Mouse (Mus musculus) forebrain, embryonic 11.5 days (tissue): Measurements from ENCODE around the gene Sfrp2. TPM values are rescaled to one million over a fixed set of nuclear protein-coding genes. Genes with fewer than 3 reads are reported as not detected.

Experiments
- ATAC-seq: fragments of 200-750 bp; cut with Nextera tagmentation; replicated peaks from 2 replicates; pipeline ENCODE4 v1.8.0; 2017; ENCODE audit warnings: moderate TSS enrichment; ENCODE audit not compliant: low FRiP score
- DNase-seq: peaks from one replicate; pipeline ENCODE4 v3.0.0-alpha.2; 2017; ENCODE audit warnings: low spot score
- H3K27ac ChIP-seq: fragments of 300-500 bp; sonication (generic); 2 replicates; pipeline ENCODE4 v1.5.1; 2014; ENCODE audit warnings: low read depth, low read length
- H3K27me3 ChIP-seq: fragments of 300-500 bp; sonication (generic); 2 replicates; pipeline ENCODE4 v1.6.1; 2014; ENCODE audit warnings: mild to moderate bottlenecking, low read length, mixed read lengths; ENCODE audit not compliant: control insufficient read depth, insufficient read depth
- H3K36me3 ChIP-seq: fragments of 300-500 bp; sonication (generic); 2 replicates; pipeline ENCODE4 v1.6.1; 2014; ENCODE audit warnings: mild to moderate bottlenecking, low read length, moderate library complexity, mixed read lengths; ENCODE audit not compliant: control insufficient read depth, insufficient read depth
- H3K4me1 ChIP-seq: fragments of 300-500 bp; sonication (generic); replicated peaks from 2 replicates; pipeline ENCODE4 v1.6.1; 2014; ENCODE audit warnings: low read length, mixed read lengths; ENCODE audit not compliant: control insufficient read depth, insufficient read depth
- H3K4me2 ChIP-seq: fragments of 300-500 bp; sonication (generic); 2 replicates; pipeline ENCODE4 v1.6.1; 2014; ENCODE audit warnings: low read depth, mild to moderate bottlenecking, low read length, moderate library complexity, mixed read lengths; ENCODE audit not compliant: severe bottlenecking
- H3K4me3 ChIP-seq: fragments of 300-500 bp; sonication (generic); 2 replicates; pipeline ENCODE4 v1.5.1; 2014; ENCODE audit warnings: low read depth, low read length
- H3K9ac ChIP-seq: fragments of 300-500 bp; sonication (generic); 2 replicates; pipeline ENCODE4 v1.6.1; 2014; ENCODE audit warnings: low read length
- H3K9me3 ChIP-seq: fragments of 300-500 bp; sonication (generic); 2 replicates; pipeline ENCODE4 v1.6.1; 2016; ENCODE audit warnings: low read length, mixed read lengths; ENCODE audit not compliant: control insufficient read depth
- WGBS: fragments of 180-500 bp; shearing (Covaris S2); extraction: QIAGEN DNeasy Blood & Tissue Kit; methylation state at CpG from one replicate; pipeline ENCODE4 v1.1.7; 2014; 5-methylcytosine and 5-hydroxymethylcytosine counted together
- polyA plus RNA-seq: library from polyadenylated mRNA; unstranded; fragments of >200 nt; fragmentation: Nextera tagmentation; extraction: Ambion mirVana; gene quantifications from 2 replicates; pipeline ENCODE4 v1.2.1, GENCODE M21; 2014

Gene Sfrp2
- polyA plus RNA-seq, 1 experiment from 2014 or later: 107 TPM

DNA sequence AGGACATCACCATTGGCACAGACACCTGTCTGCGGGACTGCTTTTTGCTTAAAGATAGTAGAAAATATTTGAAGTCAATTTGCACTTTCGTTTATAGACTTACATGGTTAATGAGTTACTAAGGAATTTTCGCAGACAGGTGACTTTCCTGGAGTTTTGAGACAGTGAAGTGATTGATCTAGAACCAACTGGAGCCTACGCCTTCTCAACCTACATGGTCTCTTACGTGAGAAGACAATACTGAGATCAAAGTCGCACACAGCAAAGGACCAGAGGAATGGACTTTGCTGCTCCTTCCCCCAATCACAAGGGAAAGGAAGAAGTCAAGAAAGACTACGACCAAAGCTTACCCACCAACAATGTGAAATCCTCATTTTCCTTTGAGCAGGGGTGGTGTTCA is 33.4 kb downstream of the Sfrp2 start:
- 88% methylated on average over 7 of the region's 7 CpGs for WGBS
- no peaks in the 10 kb centered on the region for H3K27me3 ChIP-seq
- no peak for ATAC-seq

DNA sequence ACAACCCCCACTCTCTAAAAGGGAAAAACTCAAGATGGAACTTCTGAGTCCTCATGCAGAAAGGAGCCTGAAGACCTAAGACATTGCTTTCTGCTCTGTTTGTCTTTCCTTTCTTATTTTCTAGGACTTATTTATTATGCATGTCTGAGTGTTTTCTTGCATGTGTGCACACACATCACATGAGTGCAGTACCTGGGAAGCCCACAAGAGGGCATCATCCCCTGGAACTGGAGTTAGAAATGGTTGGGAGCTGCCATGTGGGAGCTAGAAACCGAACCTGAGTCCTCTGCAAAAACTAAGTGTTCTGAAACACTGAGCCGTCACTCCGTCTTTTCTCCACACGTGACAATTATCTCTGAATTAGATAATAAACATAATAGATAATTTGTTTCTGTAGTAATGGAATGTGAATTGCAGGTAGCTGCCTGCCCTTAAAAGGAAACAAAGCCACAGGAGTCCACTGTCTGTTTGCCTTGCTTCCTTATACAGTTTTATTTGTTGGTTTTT is 35.6 kb downstream of the Sfrp2 start:
- Histone ChIP-seq H3K4me3 (no peak overlapping the region), H3K36me3 (no peaks in the 10 kb centered on the region), H3K9ac (no peak overlapping the region), H3K4me1 (no peaks in the 10 kb centered on the region), H3K27me3 (no peaks in the 10 kb centered on the region), H3K4me2 (no peak overlapping the region), H3K9me3 (no peaks in the 10 kb centered on the region), H3K27ac (no peak overlapping the region)
- DNase-seq: peak; percentile 51
- ATAC-seq: no peak
- 95% methylated on average over 4 of the region's 4 CpGs for WGBS

More for the DNA sequence above, 33.4 kb downstream of the Sfrp2 start:
- Histone ChIP-seq H3K9me3 (no peaks in the 10 kb centered on the region), H3K4me2 (no peak overlapping the region), H3K36me3 (no peaks in the 10 kb centered on the region), H3K4me1 (no peaks in the 10 kb centered on the region), H3K27ac (no peak overlapping the region), H3K9ac (no peak overlapping the region), H3K4me3 (no peak overlapping the region)
- DNase-seq: no peak

GRCm38 (mm10) chr3:83808483-83808882 is 42.4 kb downstream of the Sfrp2 start:
- H3K27ac ChIP-seq: no peak overlapping the region
- no peak overlapping the region for H3K4me2 ChIP-seq
- H3K4me3 ChIP-seq: no peak overlapping the region
- no peaks in the 10 kb centered on the region for H3K36me3 ChIP-seq
- DNase-seq (peak; percentile 52), ATAC-seq (no peak)
- H3K9ac ChIP-seq: no peak overlapping the region
- no peaks in the 10 kb centered on the region for H3K4me1 ChIP-seq
- 89% methylated on average over 12 of the region's 12 CpGs for WGBS
- H3K27me3 ChIP-seq: no peaks in the 10 kb centered on the region
- no peaks in the 10 kb centered on the region for H3K9me3 ChIP-seq

DNA sequence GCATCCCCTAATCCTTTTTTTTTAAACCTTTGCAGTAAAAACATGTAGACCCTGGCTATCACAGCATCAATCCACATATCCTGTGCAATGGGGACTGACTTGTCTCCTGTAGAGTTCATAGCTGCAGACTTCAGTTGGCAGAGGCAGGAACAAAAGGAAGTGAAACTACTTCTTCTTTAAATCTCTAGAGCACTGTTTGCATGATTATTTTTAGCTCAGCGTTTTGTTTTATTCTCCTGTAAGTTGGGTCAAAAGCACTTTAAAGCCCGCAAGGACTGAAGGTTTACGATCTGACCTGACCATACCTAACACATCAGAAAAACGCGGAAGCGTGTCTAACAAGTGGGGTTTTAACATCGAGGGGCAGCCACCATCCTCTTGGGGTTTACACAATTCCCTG is 45.9 kb downstream of the Sfrp2 start:
- Histone ChIP-seq H3K4me1 (no peaks in the 10 kb centered on the region), H3K9me3 (no peaks in the 10 kb centered on the region), H3K9ac (no peak overlapping the region), H3K27me3 (no peaks in the 10 kb centered on the region), H3K27ac (no peak overlapping the region), H3K4me3 (no peak overlapping the region), H3K4me2 (no peak overlapping the region), H3K36me3 (no peaks in the 10 kb centered on the region)
- ATAC-seq: no peak
- peak; percentile 4 for DNase-seq
- 85% methylated on average over 7 of the region's 7 CpGs for WGBS

- Histone ChIP-seq H3K9ac (no peak overlapping the region), H3K9me3 (no peaks in the 10 kb centered on the region), H3K4me3 (no peak overlapping the region), H3K27ac (no peak overlapping the region), H3K36me3 (no peaks in the 10 kb centered on the region), H3K4me1 (no peaks in the 10 kb centered on the region), H3K27me3 (no peaks in the 10 kb centered on the region), H3K4me2 (no peak overlapping the region)
- ATAC-seq: no peak
- DNase-seq: no peak
Observed at GRCm38 (mm10) chr3:83812863-83813262, 46.7 kb downstream of the Sfrp2 start.

DNA sequence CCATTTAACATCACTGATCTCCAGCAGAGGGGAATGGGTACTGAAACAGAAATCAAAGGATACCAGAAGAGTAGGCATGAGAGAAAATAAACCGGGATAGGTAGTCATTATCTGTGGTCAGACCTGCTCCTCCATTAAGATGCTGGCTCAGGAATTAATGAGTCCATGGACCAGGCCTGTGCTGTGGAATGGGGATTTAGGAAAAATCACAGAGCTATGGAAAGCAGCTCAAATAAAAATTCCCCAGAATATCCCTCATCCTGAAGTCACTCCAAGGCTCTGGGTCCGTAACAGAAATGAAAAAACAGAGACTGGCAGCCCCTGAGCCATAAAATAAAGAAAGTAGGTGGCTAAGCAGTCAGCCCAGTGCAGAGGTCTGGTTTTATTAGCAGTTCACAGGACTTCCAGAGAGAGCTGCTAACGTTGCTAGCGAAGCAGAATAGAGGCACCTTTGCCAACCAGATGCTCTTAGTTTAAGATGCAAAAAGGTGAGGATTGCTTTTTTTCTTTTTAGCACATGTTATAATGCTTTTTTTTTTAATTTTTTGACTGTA is 50.3 kb downstream of the Sfrp2 start:
- no peak overlapping the region for H3K4me3 ChIP-seq
- H3K36me3 ChIP-seq: no peaks in the 10 kb centered on the region
- no peaks in the 10 kb centered on the region for H3K4me1 ChIP-seq
- WGBS: 82% methylated on average over 4 of the region's 4 CpGs
- H3K4me2 ChIP-seq: no peak overlapping the region
- no peak for ATAC-seq
- no peak overlapping the region for H3K9ac ChIP-seq
- H3K9me3 ChIP-seq: no peaks in the 10 kb centered on the region
- H3K27ac ChIP-seq: no peak overlapping the region
- DNase-seq: no peak
- H3K27me3 ChIP-seq: no peaks in the 10 kb centered on the region

GRCm38 (mm10) chr3:83823774-83824173 is 57.7 kb downstream of the Sfrp2 start:
- Histone ChIP-seq H3K4me1 (no peaks in the 10 kb centered on the region), H3K4me3 (no peak overlapping the region), H3K9ac (no peak overlapping the region), H3K27ac (no peak overlapping the region), H3K9me3 (no peaks in the 10 kb centered on the region), H3K36me3 (no peaks in the 10 kb centered on the region), H3K4me2 (no peak overlapping the region), H3K27me3 (no peaks in the 10 kb centered on the region)
- ATAC-seq: no peak
- DNase-seq: peak; percentile 23
- WGBS: 92% methylated on average over 4 of the region's 4 CpGs

Other genes with a start within 250 kb of the Sfrp2 start
- 1.3 and 1.4 TPM in 2 replicates for gene Tlr2, start 75.4 kb downstream of the Sfrp2 start, polyA plus RNA-seq